Mouse (Mus musculus) stomach, embryonic 15.5 days (tissue): ENCODE results near the gene Sh2d3c. TPM values are rescaled to one million over a fixed set of nuclear protein-coding genes. Genes with fewer than 3 reads are reported as not detected.
A peak's percentile ranks its signal among the peaks of the same experiment; 100 is the strongest.

Source experiments
- ATAC-seq: fragments of 200-750 bp; cut with Nextera tagmentation; 2 replicates; pipeline ENCODE4 v1.8.0; 2017; ENCODE audit warnings: low read depth, moderate number of reproducible peaks, moderate TSS enrichment; ENCODE audit not compliant: insufficient read depth, low FRiP score
- H3K27ac ChIP-seq: fragments of 300-500 bp; sonication (generic); 2 replicates; pipeline ENCODE4 v1.5.1; 2015; ENCODE audit warnings: mild to moderate bottlenecking, inconsistent platforms
- H3K27me3 ChIP-seq: fragments of 300-500 bp; sonication (generic); replicated peaks from 2 replicates; pipeline ENCODE4 v1.6.1; 2015; ENCODE audit warnings: inconsistent platforms
- H3K36me3 ChIP-seq: fragments of 300-500 bp; sonication (generic); 2 replicates; pipeline ENCODE4 v1.6.1; 2015; ENCODE audit warnings: inconsistent platforms
- H3K4me1 ChIP-seq: fragments of 300-500 bp; sonication (generic); 2 replicates; pipeline ENCODE4 v1.6.1; 2015; ENCODE audit warnings: inconsistent platforms
- H3K4me2 ChIP-seq: fragments of 300-500 bp; sonication (generic); 2 replicates; pipeline ENCODE4 v1.6.1; 2015; ENCODE audit warnings: mild to moderate bottlenecking, inconsistent platforms
- H3K4me3 ChIP-seq: fragments of 300-500 bp; sonication (generic); replicated peaks from 2 replicates; pipeline ENCODE4 v1.5.1; 2015; ENCODE audit warnings: inconsistent platforms
- H3K9ac ChIP-seq: fragments of 300-500 bp; sonication (generic); 2 replicates; pipeline ENCODE4 v1.6.1; 2015; ENCODE audit warnings: inconsistent platforms
- H3K9me3 ChIP-seq: fragments of 300-500 bp; sonication (generic); 2 replicates; pipeline ENCODE4 v1.6.1; 2016; ENCODE audit warnings: inconsistent platforms
- WGBS: fragments of 180-500 bp; shearing (Covaris S2); methylation state at CpG from one replicate; pipeline ENCODE4 v1.1.7; 2015; 5-methylcytosine and 5-hydroxymethylcytosine counted together
- polyA plus RNA-seq: library from polyadenylated mRNA; unstranded; fragments of >200 nt; fragmentation: Nextera tagmentation; extraction: Ambion mirVana; gene quantifications from 2 replicates; pipeline ENCODE4 v1.2.1, GENCODE M21; 2015

Sh2d3c gene
- polyA plus RNA-seq, 1 experiment from 2014 or later, result 26.2 TPM

DNA sequence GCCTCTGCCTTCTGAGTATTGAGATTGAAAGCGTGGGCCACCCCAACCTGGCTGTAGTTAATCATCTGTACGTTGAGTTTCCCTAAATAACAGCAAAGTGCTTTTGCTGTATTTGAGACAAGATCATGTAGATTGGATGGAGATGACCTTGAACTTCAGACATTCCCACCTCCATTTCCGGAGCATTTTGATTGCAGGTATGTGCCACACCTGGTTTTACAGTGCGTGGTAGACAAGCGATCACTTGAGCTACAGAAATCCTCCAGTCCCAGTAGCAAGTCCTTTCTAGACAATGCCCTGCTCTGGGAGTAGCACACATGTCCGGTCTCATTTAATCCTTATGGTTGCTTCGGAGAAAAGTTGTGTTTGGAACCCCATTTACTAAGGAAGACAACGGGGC lies 17.8 kb upstream of the Sh2d3c start:
- Histone ChIP-seq H3K9me3 (no peaks in the 10 kb centered on the region), H3K27ac (no peak overlapping the region), H3K4me1 (0 out of 2 replicates have a peak, but pooled peaks cover 4% of the 10 kb centered on the region), H3K4me3 (no peak overlapping the region), H3K4me2 (no peak overlapping the region), H3K9ac (no peak overlapping the region), H3K36me3 (peaks cover 34% of the 10 kb centered on the region), H3K27me3 (no peaks in the 10 kb centered on the region)
- no peak for ATAC-seq
- WGBS, result 88% methylated on average over 8 of the region's 8 CpGs

DNA sequence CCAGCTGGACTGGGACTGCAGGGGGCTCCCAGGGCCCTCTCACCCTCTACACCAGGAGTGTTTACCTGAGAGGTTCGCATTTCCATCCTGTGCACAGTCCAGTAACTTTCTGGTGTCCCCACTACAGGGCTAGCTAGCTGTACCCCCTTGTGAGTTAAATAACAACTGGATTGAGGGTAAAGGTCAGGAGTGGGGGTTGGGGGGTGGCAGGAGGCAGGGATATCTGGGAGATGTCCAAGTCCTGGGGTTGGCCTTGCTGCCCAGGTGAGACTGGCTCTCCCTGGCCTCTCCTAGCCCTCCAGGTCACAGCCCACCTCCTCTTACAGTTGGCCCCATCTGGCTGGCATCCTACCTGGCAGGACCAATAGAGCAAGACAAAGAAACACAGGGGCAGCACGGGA lies 16.8 kb upstream of the Sh2d3c start, which contains the start of gene Fpgs:
Fpgs (minus strand) TSS at position 125 of the 401 bp plus-strand sequence.
- H3K9me3 ChIP-seq, result no peaks in the 10 kb centered on the region
- peaks cover 40% of the 10 kb centered on the region for H3K36me3 ChIP-seq
- H3K27ac ChIP-seq, result no peak within 1 kb of the TSS
- no peak within 1 kb of the TSS for H3K9ac ChIP-seq
- 71% methylated on average over 2 of the region's 2 CpGs for WGBS
- no peak within 1 kb of the TSS for H3K4me3 ChIP-seq
- no peak within 1 kb of the TSS for H3K4me2 ChIP-seq
- 0 out of 2 replicates have a peak, but pooled peaks cover 4% of the 10 kb centered on the region for H3K4me1 ChIP-seq
- no peak for ATAC-seq
- H3K27me3 ChIP-seq, result no peaks in the 10 kb centered on the region

DNA sequence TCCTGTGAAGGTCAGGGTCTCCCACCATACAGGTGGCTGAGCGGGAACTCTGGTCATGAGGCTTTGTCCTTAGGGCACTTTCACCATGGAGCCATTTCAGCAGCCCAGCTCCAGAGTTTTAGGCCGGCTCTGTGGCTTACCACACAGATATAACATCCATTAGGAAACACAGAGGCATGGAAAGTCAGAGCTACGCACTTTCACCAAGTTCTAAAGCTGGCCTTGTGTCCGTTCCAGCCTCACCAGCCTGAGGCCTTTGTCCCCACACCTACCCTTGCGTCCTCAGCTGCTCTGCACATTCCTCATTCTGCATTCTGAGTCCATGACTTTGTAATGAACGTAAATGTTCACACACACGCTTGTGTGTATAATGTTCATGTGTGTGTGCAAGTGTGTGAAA lies 15.8 kb upstream of the Sh2d3c start:
- Histone ChIP-seq H3K4me3 (no peak overlapping the region), H3K4me2 (no peak overlapping the region), H3K27ac (no peak overlapping the region), H3K27me3 (no peaks in the 10 kb centered on the region), H3K9ac (no peak overlapping the region), H3K4me1 (0 out of 2 replicates have a peak, but pooled peaks cover 4% of the 10 kb centered on the region), H3K9me3 (no peaks in the 10 kb centered on the region), H3K36me3 (peaks cover 50% of the 10 kb centered on the region)
- no peak for ATAC-seq
- WGBS, result 86% methylated on average over 7 of the region's 7 CpGs

DNA sequence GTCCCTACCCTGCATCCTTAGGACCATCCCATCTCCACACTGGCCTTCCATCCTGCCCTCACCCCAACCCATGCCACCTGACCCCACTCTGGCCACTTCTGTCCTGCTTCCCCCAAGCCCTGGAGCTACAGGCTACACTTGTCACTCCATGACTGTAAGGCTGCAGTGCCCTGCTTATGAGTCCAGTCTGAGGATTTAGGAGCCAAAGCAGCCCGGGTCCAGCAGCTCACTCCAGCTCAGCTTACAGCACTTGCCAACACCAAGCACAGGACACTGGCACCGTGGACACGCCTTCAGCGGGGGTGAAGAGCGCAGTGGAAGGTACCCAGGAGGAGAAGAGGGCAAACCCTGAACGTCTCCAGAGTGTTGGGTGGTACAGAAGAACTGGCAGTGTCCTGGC lies 13.9 kb upstream of the Sh2d3c start:
- no peak overlapping the region for H3K9ac ChIP-seq
- H3K27ac ChIP-seq, result no peak overlapping the region
- H3K4me2 ChIP-seq, result no peak overlapping the region
- H3K36me3 ChIP-seq, result peaks cover 60% of the 10 kb centered on the region
- no peak for ATAC-seq
- H3K27me3 ChIP-seq, result no peaks in the 10 kb centered on the region
- no peaks in the 10 kb centered on the region for H3K9me3 ChIP-seq
- no peak overlapping the region for H3K4me3 ChIP-seq
- WGBS, result 89% methylated on average over 6 of the region's 6 CpGs
- peaks cover 18% of the 10 kb centered on the region for H3K4me1 ChIP-seq

DNA sequence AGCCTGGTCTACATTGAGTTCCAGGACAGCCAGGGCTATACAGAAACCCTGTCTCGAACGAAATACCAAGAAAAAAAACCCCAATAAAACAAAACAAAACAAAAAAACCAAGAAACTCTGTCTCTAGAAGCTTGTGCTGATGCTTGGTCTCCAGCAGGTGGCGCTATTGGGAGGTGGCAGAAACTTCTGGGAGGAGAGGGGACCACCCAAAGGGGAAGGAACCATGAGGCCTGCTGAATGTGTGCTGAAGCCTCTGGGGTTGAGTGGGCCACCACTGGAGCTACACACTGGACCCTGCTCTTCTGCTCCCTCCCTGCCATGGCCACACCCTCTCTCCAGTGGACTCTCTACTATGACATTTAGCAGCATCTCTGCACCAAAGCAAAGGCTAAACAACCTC lies 12.2 kb upstream of the Sh2d3c start:
- 40% methylated on average over 3 of the region's 3 CpGs for WGBS
- ATAC-seq, result no peak
- peaks cover 19% of the 10 kb centered on the region for H3K4me1 ChIP-seq
- no peak overlapping the region for H3K9ac ChIP-seq
- no peaks in the 10 kb centered on the region for H3K27me3 ChIP-seq
- H3K4me3 ChIP-seq, result no peak overlapping the region
- H3K36me3 ChIP-seq, result peaks cover 57% of the 10 kb centered on the region
- H3K9me3 ChIP-seq, result no peaks in the 10 kb centered on the region
- no peak overlapping the region for H3K4me2 ChIP-seq
- no peak overlapping the region for H3K27ac ChIP-seq

DNA sequence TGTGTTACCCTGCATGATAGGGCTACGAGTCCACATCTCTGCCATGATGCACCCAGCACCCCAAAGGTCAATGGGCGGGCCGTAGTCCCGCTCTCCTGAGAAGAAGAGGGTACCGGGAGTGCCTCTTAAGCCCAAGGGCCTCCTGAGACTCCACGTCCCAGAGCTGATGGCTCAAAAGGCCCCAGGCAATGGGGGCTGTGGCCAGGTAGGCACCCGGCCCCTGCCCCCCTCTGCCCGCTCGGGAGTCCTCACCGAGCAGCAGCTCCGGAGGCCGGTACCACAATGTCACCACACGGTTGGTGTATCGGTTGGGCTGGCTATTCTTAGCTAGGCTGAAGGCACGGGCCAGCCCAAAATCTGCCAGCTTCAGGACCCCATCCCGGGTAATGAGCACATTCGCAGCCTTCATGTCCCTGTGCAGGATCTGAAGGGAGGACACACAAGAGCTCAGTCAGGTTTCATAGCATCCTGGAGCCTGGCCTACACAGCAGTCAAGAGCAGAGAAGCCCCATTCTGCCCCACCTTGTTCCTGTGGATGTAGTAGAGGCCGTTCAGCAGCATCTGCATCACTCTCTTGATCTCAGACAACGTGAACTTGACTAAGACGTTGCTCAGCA lies 11.2 kb upstream of the Sh2d3c start:
- no peaks in the 10 kb centered on the region for H3K9me3 ChIP-seq
- WGBS, result 92% methylated on average over 20 of the region's 20 CpGs
- no peak overlapping the region for H3K4me2 ChIP-seq
- H3K4me1 ChIP-seq, result peaks cover 28% of the 10 kb centered on the region
- no peak overlapping the region for H3K9ac ChIP-seq
- H3K27ac ChIP-seq, result no peak overlapping the region
- no peak overlapping the region for H3K4me3 ChIP-seq
- ATAC-seq, result no peak
- H3K27me3 ChIP-seq, result no peaks in the 10 kb centered on the region
- H3K36me3 ChIP-seq, result peaks cover 51% of the 10 kb centered on the region

DNA sequence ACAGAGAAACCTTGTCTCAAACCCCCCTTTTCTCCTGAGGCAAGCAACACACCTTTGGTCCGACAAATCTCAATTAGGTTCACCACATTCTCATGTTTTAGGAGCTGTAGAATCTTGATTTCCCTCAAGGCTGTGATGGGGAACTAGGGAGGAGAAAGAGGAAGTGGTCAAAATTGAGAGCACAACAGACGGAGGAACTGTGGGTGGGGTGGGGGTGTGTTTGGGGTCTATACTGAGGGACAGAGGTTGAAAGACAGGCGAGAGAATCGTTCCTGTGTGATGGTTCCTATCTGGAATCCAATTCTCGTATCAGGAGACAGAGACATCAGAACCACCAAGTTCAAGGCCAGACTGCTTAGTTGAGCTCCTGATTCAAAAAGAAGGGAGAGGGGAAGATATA lies 10.4 kb upstream of the Sh2d3c start:
- no peak overlapping the region for H3K4me2 ChIP-seq
- no peak overlapping the region for H3K4me3 ChIP-seq
- 80% methylated on average over 5 of the region's 5 CpGs for WGBS
- H3K9ac ChIP-seq, result no peak overlapping the region
- peaks cover 47% of the 10 kb centered on the region for H3K36me3 ChIP-seq
- H3K9me3 ChIP-seq, result no peaks in the 10 kb centered on the region
- no peaks in the 10 kb centered on the region for H3K27me3 ChIP-seq
- ATAC-seq, result no peak
- H3K4me1 ChIP-seq, result peaks cover 32% of the 10 kb centered on the region
- H3K27ac ChIP-seq, result no peak overlapping the region

DNA sequence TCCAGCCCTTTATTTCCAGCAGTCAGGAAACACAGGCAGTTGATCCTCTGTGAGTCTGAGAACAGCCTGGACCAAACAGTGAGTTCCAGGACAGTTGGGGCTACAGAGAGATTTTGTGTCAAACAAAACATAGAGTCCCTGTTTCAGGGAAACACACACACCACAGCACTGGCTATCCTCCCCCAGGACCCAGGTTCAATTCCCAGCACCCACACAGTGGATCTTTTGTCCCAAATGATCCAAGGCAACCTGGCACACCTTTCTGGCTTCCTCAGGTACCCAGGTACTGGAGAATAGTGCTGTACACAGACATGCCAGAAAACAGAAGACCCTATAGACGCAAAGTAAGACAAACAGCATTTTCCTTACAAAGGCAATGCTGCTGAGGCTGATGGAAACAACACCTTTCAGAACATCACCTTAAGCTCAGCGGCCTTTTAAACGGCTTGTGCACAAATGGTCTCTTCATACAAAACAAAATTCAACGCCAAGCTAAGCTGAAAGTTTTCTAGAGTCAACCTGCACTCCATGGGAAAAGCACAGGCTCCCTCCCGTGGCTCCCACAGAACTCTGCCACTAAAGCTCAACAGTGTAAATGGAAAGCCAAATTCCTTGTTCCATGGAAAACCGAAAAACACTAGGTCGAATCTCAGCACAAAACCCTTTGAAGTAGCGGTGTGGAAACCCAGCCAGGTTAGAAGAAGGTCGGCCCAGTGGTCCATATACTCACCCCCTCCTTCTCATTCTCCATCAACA lies 9.4 kb upstream of the Sh2d3c start:
- 23% methylated on average over 9 of the region's 9 CpGs for WGBS
- peak overlapping the region; percentile 97 for H3K27ac ChIP-seq
- ATAC-seq, result no peak
- peaks cover 39% of the 10 kb centered on the region for H3K36me3 ChIP-seq
- H3K4me1 ChIP-seq, result peaks cover 30% of the 10 kb centered on the region
- peak overlapping the region; percentile 86 for H3K4me3 ChIP-seq
- peak overlapping the region; percentile 75 for H3K9ac ChIP-seq
- H3K4me2 ChIP-seq, result peak overlapping the region; percentile 86
- no peaks in the 10 kb centered on the region for H3K9me3 ChIP-seq
- no peaks in the 10 kb centered on the region for H3K27me3 ChIP-seq

DNA sequence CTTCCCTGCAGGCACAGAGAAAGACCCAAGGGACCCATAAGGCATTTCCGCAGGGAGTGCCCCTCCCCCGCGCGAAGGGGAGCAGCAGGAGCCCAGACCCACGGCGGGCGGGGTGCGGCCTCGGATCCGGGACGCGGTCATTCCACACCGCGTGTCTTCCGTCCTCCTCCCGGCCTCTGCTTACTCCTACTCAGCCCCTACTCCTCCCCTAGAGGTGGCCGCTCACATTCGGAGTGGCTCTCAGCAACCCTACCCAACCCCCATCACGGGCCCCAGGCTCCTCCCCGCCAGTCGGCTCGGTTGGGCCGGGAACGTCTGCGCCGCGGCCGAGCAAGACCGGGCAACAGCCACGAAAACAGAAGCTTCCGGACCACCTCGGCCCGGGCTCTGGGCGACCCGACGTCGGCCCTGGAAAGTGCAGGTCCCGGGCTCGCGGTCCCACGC lies 8.7 kb upstream of the Sh2d3c start:
- no peaks in the 10 kb centered on the region for H3K9me3 ChIP-seq
- peak overlapping the region; percentile 86 for H3K4me3 ChIP-seq
- H3K4me1 ChIP-seq, result peaks cover 28% of the 10 kb centered on the region
- WGBS, result under 1% methylated on average over 41 of the region's 41 CpGs
- peaks cover 33% of the 10 kb centered on the region for H3K36me3 ChIP-seq
- peak overlapping the region; percentile 97 for H3K27ac ChIP-seq
- ATAC-seq, result peak; percentile 50
- H3K27me3 ChIP-seq, result no peaks in the 10 kb centered on the region
- peak overlapping the region; percentile 86 for H3K4me2 ChIP-seq
- H3K9ac ChIP-seq, result peak overlapping the region; percentile 75

DNA sequence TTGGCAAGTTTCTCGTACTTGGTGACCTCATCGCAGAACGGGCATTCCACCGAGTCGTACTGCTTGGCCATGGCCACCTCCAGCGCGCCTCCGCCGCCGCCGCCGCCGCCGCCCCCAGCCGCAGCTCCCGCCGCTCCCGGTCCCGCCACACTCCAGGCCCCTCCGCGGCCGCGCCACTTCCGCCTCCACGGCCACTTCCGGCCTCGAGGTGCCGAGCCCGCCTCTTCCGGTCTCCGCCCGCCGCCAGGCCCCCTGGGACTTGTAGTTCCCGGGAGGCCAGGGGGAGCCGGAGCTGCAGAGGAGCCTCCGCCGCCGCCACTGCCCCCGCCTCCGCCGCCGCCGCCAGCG lies 8.3 kb upstream of the Sh2d3c start:
- WGBS, result 0% methylated on average over 36 of the region's 44 CpGs
- Histone ChIP-seq H3K9me3 (no peaks in the 10 kb centered on the region), H3K27ac (peak overlapping the region; percentile 97), H3K4me2 (peak overlapping the region; percentile 86), H3K4me3 (peak overlapping the region; percentile 86), H3K27me3 (no peaks in the 10 kb centered on the region), H3K4me1 (peaks cover 28% of the 10 kb centered on the region), H3K36me3 (peaks cover 32% of the 10 kb centered on the region), H3K9ac (peak overlapping the region; percentile 75)
- ATAC-seq, result peak; percentile 88

DNA sequence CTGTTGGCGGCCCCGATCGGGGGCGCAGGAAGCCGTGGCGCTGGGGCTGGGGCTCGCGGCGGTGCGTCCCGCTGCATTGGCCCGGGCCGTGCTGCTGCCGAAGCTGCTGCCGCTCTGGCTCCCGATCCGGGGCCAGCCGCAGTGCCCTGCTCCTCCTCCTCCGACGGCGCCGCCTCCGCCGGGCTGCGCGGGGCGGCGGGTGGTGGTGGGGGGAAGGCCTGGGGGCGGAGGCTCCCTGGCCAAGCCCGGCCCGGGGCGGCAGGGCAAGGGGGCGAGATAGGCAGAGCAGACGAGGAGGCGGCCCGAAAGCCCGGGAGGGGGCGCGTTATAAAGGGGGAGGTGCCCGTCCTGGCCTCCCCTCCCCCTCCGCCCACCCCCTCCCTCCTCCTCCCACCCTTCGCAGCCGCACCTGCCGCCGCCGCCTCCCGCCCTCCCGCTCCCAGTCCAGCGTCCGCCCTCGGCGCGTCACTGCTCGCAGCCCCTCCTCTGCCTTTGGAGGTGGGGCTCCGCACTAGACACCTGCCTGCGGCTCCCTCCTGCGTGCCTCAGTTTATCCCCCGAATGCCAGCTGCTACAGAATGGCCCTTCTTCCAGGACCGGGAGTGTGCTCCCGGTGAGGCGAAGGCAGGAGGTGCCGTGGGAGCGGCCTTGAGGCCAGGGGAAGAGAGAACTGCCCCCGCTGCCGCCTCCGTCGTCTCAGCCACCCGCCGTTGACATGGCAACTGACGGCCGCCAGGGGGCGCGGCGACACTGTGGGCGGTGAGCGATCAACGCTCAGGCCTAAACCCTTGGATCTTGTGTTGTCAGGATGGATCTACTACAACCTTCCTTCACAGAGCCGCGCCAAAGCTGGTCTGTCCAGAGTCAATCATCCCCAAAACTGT lies 7.7 kb upstream of the Sh2d3c start, which contains the start of gene Cdk9:
Cdk9 (minus strand) TSS at position 143 of the 884 bp plus-strand sequence.
- Histone ChIP-seq H3K9ac (peak within 1 kb of the TSS; percentile 75), H3K4me1 (peaks cover 28% of the 10 kb centered on the region), H3K4me2 (peak within 1 kb of the TSS; percentile 86), H3K36me3 (peaks cover 25% of the 10 kb centered on the region), H3K4me3 (peak within 1 kb of the TSS; percentile 86), H3K27me3 (no peaks in the 10 kb centered on the region), H3K27ac (peak within 1 kb of the TSS; percentile 97), H3K9me3 (no peaks in the 10 kb centered on the region)
- ATAC-seq, result peak; percentile 87
- under 1% methylated on average over 43 of the region's 79 CpGs for WGBS
